Mouse (Mus musculus): ENCODE results near the gene Vmn1r67.

- TF ChIP-seq CTCF (conservative IDR thresholded peaks at IDR 0.05; ENCODE audit: insufficient read depth, insufficient read length, low read depth, low read length): no peak
- TF ChIP-seq POLR2A (IDR thresholded peaks at IDR 0.05; ENCODE audit: low read depth, low read length): no peak
These were observed 36.7 kb downstream of the Vmn1r67 start for GRCm38 (mm10) chr7:10479813-10480212.

Measured in kidney, adult 2 months (tissue).